Mouse (Mus musculus): ENCODE data around the gene Cyp4f16. TPM values are rescaled to one million over a fixed set of nuclear protein-coding genes. Genes with fewer than 3 reads are reported as not detected.
"Not testable (repeated sequence)": the region's sequence is repeated elsewhere in the genome, so short reads cannot be mapped to it uniquely, and the experiment has no call there.

Gene Cyp4f16
- polyA plus RNA-seq, 1 experiment from 2014 or later, result 19.9 TPM

- H3K27ac ChIP-seq (replicated peaks), result no peak overlapping the region
- 90% methylated on average over 5 of the region's 5 CpGs for WGBS
- H3K4me1 ChIP-seq, result no peaks in the 10 kb centered on the region
- H3K4me3 ChIP-seq, result no peak overlapping the region
- no peak overlapping the region for H3K4me2 ChIP-seq (replicated peaks)
- H3K27me3 ChIP-seq, result no peaks in the 10 kb centered on the region
- peaks cover 18% of the 10 kb centered on the region for H3K36me3 ChIP-seq
- no peaks in the 10 kb centered on the region for H3K9me3 ChIP-seq
- H3K9ac ChIP-seq (replicated peaks), result no peak overlapping the region
- no peak for ATAC-seq (ENCODE audit: low FRiP score, low read depth)
These were observed 13.5 kb upstream of the Cyp4f16 start for GRCm38 (mm10) chr17:32522816-32523215.

- H3K4me3 ChIP-seq, result no peak overlapping the region
- H3K27me3 ChIP-seq, result no peaks in the 10 kb centered on the region
- no peak overlapping the region for H3K9ac ChIP-seq (replicated peaks)
- H3K9me3 ChIP-seq, result no peaks in the 10 kb centered on the region
- ATAC-seq (ENCODE audit: low FRiP score, low read depth), result no peak
- no peak overlapping the region for H3K27ac ChIP-seq (replicated peaks)
- peaks cover 18% of the 10 kb centered on the region for H3K36me3 ChIP-seq
- no peak overlapping the region for H3K4me2 ChIP-seq (replicated peaks)
- WGBS, result 94% methylated on average over 11 of the region's 11 CpGs
- H3K4me1 ChIP-seq, result peaks cover 6% of the 10 kb centered on the region
These were observed 12.5 kb upstream of the Cyp4f16 start for GRCm38 (mm10) chr17:32523895-32524294.

GRCm38 (mm10) chr17:32526341-32526740, 10.0 kb upstream of the Cyp4f16 start:
- H3K27ac ChIP-seq (replicated peaks); H3K4me1 ChIP-seq; H3K27me3 ChIP-seq; H3K9me3 ChIP-seq; H3K4me3 ChIP-seq; ATAC-seq (ENCODE audit: low FRiP score, low read depth); H3K9ac ChIP-seq (replicated peaks); H3K4me2 ChIP-seq (replicated peaks): not testable (repeated sequence)
- H3K36me3 ChIP-seq, result peaks cover 18% of the 10 kb centered on the region
- WGBS, result 94% methylated on average over 1 of the region's 1 CpGs

GRCm38 (mm10) chr17:32527748-32528147, 8.6 kb upstream of the Cyp4f16 start:
- Histone ChIP-seq H3K27ac (replicated peaks) (no peak overlapping the region), H3K27me3 (no peaks in the 10 kb centered on the region), H3K4me2 (replicated peaks) (no peak overlapping the region), H3K9ac (replicated peaks) (no peak overlapping the region), H3K9me3 (no peaks in the 10 kb centered on the region), H3K4me1 (peaks cover 6% of the 10 kb centered on the region), H3K36me3 (peaks cover 13% of the 10 kb centered on the region), H3K4me3 (no peak overlapping the region)
- ATAC-seq (ENCODE audit: low FRiP score, low read depth), result no peak
- WGBS, result 89% methylated on average over 11 of the region's 11 CpGs

- H3K4me1 ChIP-seq, result peaks cover 6% of the 10 kb centered on the region
- WGBS, result 16% methylated on average over 26 of the region's 26 CpGs
- H3K4me2 ChIP-seq (replicated peaks), result peak overlapping the region; percentile 44
- peaks cover 11% of the 10 kb centered on the region for H3K36me3 ChIP-seq
- peak overlapping the region; percentile 12; the same call in 1 of the 2 replicates for H3K4me3 ChIP-seq
- ATAC-seq (ENCODE audit: low FRiP score, low read depth), result peak; percentile 62
- 0 out of 2 replicates have a peak overlapping the region, but pooled peaks have one; percentile 11 for H3K9ac ChIP-seq (replicated peaks)
- no peaks in the 10 kb centered on the region for H3K27me3 ChIP-seq
- no peaks in the 10 kb centered on the region for H3K9me3 ChIP-seq
- H3K27ac ChIP-seq (replicated peaks), result no peak overlapping the region
These were observed 7.7 kb upstream of the Cyp4f16 start for GRCm38 (mm10) chr17:32528408-32529337.

- peaks cover 13% of the 10 kb centered on the region for H3K4me1 ChIP-seq
- not testable (repeated sequence) for H3K4me3 ChIP-seq; ATAC-seq (ENCODE audit: low FRiP score, low read depth); H3K27me3 ChIP-seq; H3K4me2 ChIP-seq (replicated peaks); H3K27ac ChIP-seq (replicated peaks); H3K9ac ChIP-seq (replicated peaks); H3K36me3 ChIP-seq; H3K9me3 ChIP-seq
- WGBS, result 55% methylated on average over 4 of the region's 4 CpGs
These were observed 4.0 kb upstream of the Cyp4f16 start for GRCm38 (mm10) chr17:32532356-32532755.

- Histone ChIP-seq H3K27me3 (no peaks in the 10 kb centered on the region), H3K4me1 (0 out of 2 replicates have a peak, but pooled peaks cover 7% of the 10 kb centered on the region)
- 86% methylated on average over 6 of the region's 6 CpGs for WGBS
These were observed 2.3 kb upstream of the Cyp4f16 start for GRCm38 (mm10) chr17:32534068-32534467.

GRCm38 (mm10) chr17:32536867-32537250, 501 bp downstream of the Cyp4f16 start:
- H3K9me3 ChIP-seq, result no peaks in the 10 kb centered on the region
- no peaks in the 10 kb centered on the region for H3K36me3 ChIP-seq
- no peak for ATAC-seq (ENCODE audit: low FRiP score, low read depth)
- WGBS, result 66% methylated on average over 5 of the region's 5 CpGs
- H3K4me1 ChIP-seq, result 0 out of 2 replicates have a peak, but pooled peaks cover 7% of the 10 kb centered on the region
- peak overlapping the region; percentile 41 for H3K4me3 ChIP-seq
- peak overlapping the region; percentile 43 for H3K9ac ChIP-seq (replicated peaks)
- H3K4me2 ChIP-seq (replicated peaks), result peak overlapping the region; percentile 50
- H3K27me3 ChIP-seq, result no peaks in the 10 kb centered on the region
- H3K27ac ChIP-seq (replicated peaks), result no peak overlapping the region

More at GRCm38 (mm10) chr17:32534068-32534467, 2.3 kb upstream of the Cyp4f16 start:
- Histone ChIP-seq H3K27ac (replicated peaks) (no peak overlapping the region), H3K9ac (replicated peaks) (no peak overlapping the region), H3K4me3 (no peak overlapping the region), H3K4me2 (replicated peaks) (no peak overlapping the region), H3K9me3 (no peaks in the 10 kb centered on the region), H3K36me3 (no peaks in the 10 kb centered on the region)
- no peak for ATAC-seq (ENCODE audit: low FRiP score, low read depth)

- ATAC-seq (ENCODE audit: low FRiP score, low read depth); H3K27ac ChIP-seq (replicated peaks); H3K9me3 ChIP-seq; H3K4me2 ChIP-seq (replicated peaks); H3K36me3 ChIP-seq; H3K9ac ChIP-seq (replicated peaks); H3K4me1 ChIP-seq; H3K27me3 ChIP-seq; H3K4me3 ChIP-seq: not testable (repeated sequence)
- 93% methylated on average over 5 of the region's 5 CpGs for WGBS
These were observed 8.4 kb downstream of the Cyp4f16 start for GRCm38 (mm10) chr17:32544792-32545191.

- Histone ChIP-seq H3K4me2 (replicated peaks) (peak overlapping the region; percentile 62), H3K4me3 (peak overlapping the region; percentile 44), H3K9ac (replicated peaks) (peak overlapping the region; percentile 56; the same call in 1 of the 2 replicates)
- peak; percentile 42 for ATAC-seq (ENCODE audit: low FRiP score, low read depth)
- H3K36me3 ChIP-seq; H3K27me3 ChIP-seq; H3K9me3 ChIP-seq; H3K4me1 ChIP-seq; H3K27ac ChIP-seq (replicated peaks): not testable (repeated sequence)
- 83% methylated on average over 3 of the region's 3 CpGs for WGBS
These were observed 14.0 kb downstream of the Cyp4f16 start for GRCm38 (mm10) chr17:32550377-32550776.

- H3K27ac ChIP-seq (replicated peaks), result no peak overlapping the region
- H3K4me2 ChIP-seq (replicated peaks), result peak overlapping the region; percentile 62
- no peaks in the 10 kb centered on the region for H3K9me3 ChIP-seq
- H3K36me3 ChIP-seq, result no peaks in the 10 kb centered on the region
- ATAC-seq (ENCODE audit: low FRiP score, low read depth), result peak; percentile 93
- no peaks in the 10 kb centered on the region for H3K27me3 ChIP-seq
- 11% methylated on average over 20 of the region's 20 CpGs for WGBS
- 0 out of 2 replicates have a peak, but pooled peaks cover 10% of the 10 kb centered on the region for H3K4me1 ChIP-seq
- peak overlapping the region; percentile 44 for H3K4me3 ChIP-seq
- H3K9ac ChIP-seq (replicated peaks), result peak overlapping the region; percentile 56
These were observed 14.8 kb downstream of the Cyp4f16 start for GRCm38 (mm10) chr17:32550900-32551770.

GRCm38 (mm10) chr17:32553016-32553415, 16.7 kb downstream of the Cyp4f16 start:
- not testable (repeated sequence) for H3K27me3 ChIP-seq; H3K27ac ChIP-seq (replicated peaks)

More at GRCm38 (mm10) chr17:32553016-32553415, 16.7 kb downstream of the Cyp4f16 start:
- H3K4me3 ChIP-seq; H3K4me1 ChIP-seq; H3K9me3 ChIP-seq; H3K9ac ChIP-seq (replicated peaks); H3K4me2 ChIP-seq (replicated peaks); H3K36me3 ChIP-seq; ATAC-seq (ENCODE audit: low FRiP score, low read depth): not testable (repeated sequence)
- 41% methylated on average over 1 of the region's 1 CpGs for WGBS

All from midbrain, embryonic 12.5 days (tissue).